Mouse (Mus musculus) adrenal gland, postnatal 36 days (tissue): Measurements from ENCODE around the gene Upk1a. TPM values are rescaled to one million over a fixed set of nuclear protein-coding genes. Genes with fewer than 3 reads are reported as not detected.
A peak's percentile ranks its signal among the peaks of the same experiment; 100 is the strongest.

ENCODE experiments used
- DNase-seq, 2 experiments: peaks; one replicate each; pipeline ENCODE4 v3.0.0; 2021; ENCODE audit warnings: mixed read lengths in 1 of 2
- long read RNA-seq, 2 experiments: library from polyadenylated mRNA; stranded (forward); transcript quantifications; one replicate each; pipeline ENCODE4 v2.0.0; 2021; ENCODE audit warnings: borderline sequencing depth in 2 of 2
- total RNA-seq, 2 experiments: library from RNA; stranded (reverse); gene quantifications; 2 replicates each; pipeline ENCODE4 v1.2.3; 2021

The Upk1a gene
- total RNA-seq = under 1 TPM in 1 of 2 experiments, not detected in 1; 0.43 TPM
- long read RNA-seq, experiment 1 = 0 reads
- long read RNA-seq, experiment 2 = 0 reads

GRCm38 (mm10) chr7:30612654-30613402 lies at the start of gene Upk1a:
Gene Upk1a, minus strand, starts transcription at chr7:30612847.
- no peak for DNase-seq

- DNase-seq = peak; percentile 98 to 99
Measured at GRCm38 (mm10) chr7:30649591-30650540, 37.2 kb upstream of the Upk1a start, which contains the start of gene Rbm42. Gene Rbm42, minus strand, starts transcription at chr7:30650317.

GRCm38 (mm10) chr7:30639083-30639482 lies 26.4 kb upstream of the Upk1a start:
- no peak for DNase-seq

GRCm38 (mm10) chr7:30636395-30636794 lies 23.7 kb upstream of the Upk1a start:
- no peak for DNase-seq

- no peak for DNase-seq
Measured at GRCm38 (mm10) chr7:30635752-30636151, 23.1 kb upstream of the Upk1a start, which contains the start of gene Etv2. Gene Etv2, minus strand, starts transcription at chr7:30635852.

GRCm38 (mm10) chr7:30634621-30635020 lies 22.0 kb upstream of the Upk1a start:
- peak; percentile 68 to 69 for DNase-seq

- no peak for DNase-seq
Measured at GRCm38 (mm10) chr7:30633762-30634412, 21.2 kb upstream of the Upk1a start.

GRCm38 (mm10) chr7:30629013-30629412 lies 16.4 kb upstream of the Upk1a start:
- DNase-seq = no peak

- DNase-seq = no peak
Measured at GRCm38 (mm10) chr7:30626647-30627046, 14.0 kb upstream of the Upk1a start.

- DNase-seq = peak; percentile 90
Measured at GRCm38 (mm10) chr7:30625530-30626384, 13.1 kb upstream of the Upk1a start, which contains the start of gene Cox6b1. Gene Cox6b1, minus strand, starts transcription at chr7:30626151.

GRCm38 (mm10) chr7:30619202-30619601 lies 6.6 kb upstream of the Upk1a start:
- DNase-seq = peak; percentile 23 to 43

GRCm38 (mm10) chr7:30618658-30619057 lies 6.0 kb upstream of the Upk1a start:
- DNase-seq = no peak

- DNase-seq = peak; percentile 49 to 69
Measured at GRCm38 (mm10) chr7:30615049-30615760, 2.6 kb upstream of the Upk1a start.

GRCm38 (mm10) chr7:30614454-30614853 lies 1.8 kb upstream of the Upk1a start:
- no peak for DNase-seq

- peak; percentile 60 to 77 for DNase-seq
Measured at GRCm38 (mm10) chr7:30613529-30614112, 974 bp upstream of the Upk1a start.

GRCm38 (mm10) chr7:30610043-30610442 lies 2.6 kb downstream of the Upk1a start:
- DNase-seq = no peak

- no peak for DNase-seq
Measured at GRCm38 (mm10) chr7:30608476-30608875, 4.2 kb downstream of the Upk1a start.

- DNase-seq = peak; percentile 72 to 79
Measured at GRCm38 (mm10) chr7:30607706-30608309, 4.8 kb downstream of the Upk1a start.

- DNase-seq = no peak
Measured at GRCm38 (mm10) chr7:30604944-30605343, 7.7 kb downstream of the Upk1a start.

GRCm38 (mm10) chr7:30604424-30604823 lies 8.2 kb downstream of the Upk1a start:
- no peak for DNase-seq
